23 mouse cellular contexts compared by ENCODE assay signal in the genomic region with DNA sequence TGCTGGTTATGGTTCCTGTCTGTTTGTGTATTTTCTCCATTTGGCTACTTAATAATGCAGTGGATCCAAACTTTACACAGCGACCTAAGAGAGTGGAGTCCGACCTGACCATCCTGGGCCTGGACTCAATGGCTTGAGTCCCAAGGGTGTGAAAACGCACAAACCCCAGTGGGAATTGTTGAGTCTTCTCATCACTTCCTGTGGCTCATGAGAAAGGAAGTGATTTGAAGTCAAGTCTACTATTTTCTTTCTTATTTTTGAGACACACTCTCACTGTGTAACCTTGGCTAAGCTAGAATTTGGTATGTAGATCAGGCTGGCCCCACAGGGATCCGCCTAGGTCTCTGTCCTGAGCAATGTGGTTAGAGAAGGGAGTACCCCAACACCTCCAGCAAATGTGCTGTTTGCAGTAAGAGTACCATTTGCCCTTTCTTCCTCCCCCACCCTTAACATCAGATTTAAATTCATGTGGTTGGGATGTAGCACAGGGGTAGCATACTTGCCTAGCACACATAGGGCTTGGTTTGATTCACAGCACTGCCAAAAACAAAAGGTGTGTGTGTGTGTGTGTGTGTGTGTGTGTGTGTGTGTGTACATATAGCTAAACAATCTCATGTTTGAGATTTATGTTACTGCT. TPM values are rescaled to one million over a fixed set of nuclear protein-coding genes. Genes with fewer than 3 reads are reported as not detected.
A peak's percentile ranks its signal among the peaks of the same experiment; 100 is the strongest.
DNase-seq lines count a peak whose midpoint lies in the region; TF ChIP-seq lines count a peak whose summit lies in the region.
"Had no signal": no experiment of that assay in that cellular context is flagged by ENCODE, and none has a peak within 500 bp of the region (broad histone marks: within the 10 kb centered on the region; RNA-seq: fewer than 3 reads in every experiment).

No protein-coding gene starts in this region.

- 70% methylated on average over 4 of the region's 4 CpGs for WGBS in bone marrow, adult 2 months

- H3K4me3 ChIP-seq in CH12.LX (replicated peaks in 1 of 3; ENCODE audit: low read depth in 2 of 3, low read length in 2 of 3, poor library complexity in 1 of 3): no peak overlapping the region
- no peak overlapping the region for H3K4me3 ChIP-seq in bone marrow, adult 2 months (replicated peaks; ENCODE audit: control insufficient read depth, low read depth, low read length)
- H3K4me3 ChIP-seq in left cerebral cortex, adult 2 months: no peak overlapping the region
- H3K4me3 ChIP-seq: embryonic facial prominence, embryonic 10.5 days; embryonic facial prominence, embryonic 12.5 days; forebrain, embryonic 13.5 days; forebrain, embryonic 15.5 days had no signal

- no peak; the same call in none of the 2 replicates for TF ChIP-seq RAD21 in CH12.LX (IDR thresholded peaks at IDR 0.05; ENCODE audit: low read depth, low read length)

- dilution Hi-C loops in CH12.LX (cut with MboI; ENCODE audit: extremely low pct_ligation_motif_present, extremely low pct_unique_long_range_greater_than_20kb, low sequenced_read_pairs): no loop called here

- peak; percentile 72 for TF ChIP-seq EP300 in CH12.LX (IDR thresholded peaks at IDR 0.05; ENCODE audit: low read length)

- TF ChIP-seq CTCF in CH12.LX (conservative IDR thresholded peaks at IDR 0.05 in 1 of 2, IDR thresholded peaks at IDR 0.05 in 1 of 2; ENCODE audit: low read depth in 2 of 2, low read length in 2 of 2): no peak
- TF ChIP-seq CTCF in bone marrow, adult 2 months (IDR thresholded peaks at IDR 0.05; ENCODE audit: control insufficient read depth, insufficient read depth, low read length): no peak
- no peak for TF ChIP-seq CTCF in left cerebral cortex, adult 2 months (IDR thresholded peaks at IDR 0.05)

- in situ Hi-C loops in CH12.LX (cut with MboI; ENCODE audit: low pct_ligation_motif_present, low pct_unique_long_range_greater_than_20kb, low sequenced_read_pairs): no loop called here

- intact Hi-C loops in left cerebral cortex, adult 2 months (cut with DNase I): no loop called here

- peaks cover 23% of the 10 kb centered on the region for H3K9me3 ChIP-seq in CH12.LX (replicated peaks; ENCODE audit: low read length)
- H3K9me3 ChIP-seq: embryonic facial prominence, embryonic 10.5 days; embryonic facial prominence, embryonic 12.5 days; forebrain, embryonic 13.5 days; forebrain, embryonic 15.5 days; G1E had no signal

- H3K4me1 ChIP-seq in CH12.LX (ENCODE audit: control insufficient read depth in 1 of 2, insufficient read depth in 2 of 2): peaks cover 27 to 54% of the 10 kb centered on the region in 2 experiments; a peak in 3 of 4 replicates
- H3K4me1 ChIP-seq in bone marrow, adult 2 months (ENCODE audit: control insufficient read depth, insufficient read depth, low read length): peaks cover 6% of the 10 kb centered on the region; the same call in 1 of the 2 replicates
- H3K4me1 ChIP-seq: embryonic facial prominence, embryonic 12.5 days; forebrain, embryonic 13.5 days; forebrain, embryonic 15.5 days had no signal

- peak; percentile 67 to 77 for DNase-seq in spleen, postnatal 36 days (ENCODE audit: low spot score in 2 of 2)
- DNase-seq in spleen, postnatal 4 days (ENCODE audit: low spot score in 2 of 2): no peak
- peak; percentile 86 for DNase-seq in CH12.LX (ENCODE audit: extremely low read depth)
- peak; percentile 49 for DNase-seq in naive thymus-derived CD4-positive, alpha-beta T cell, adult 2 months (ENCODE audit: low read depth)
- DNase-seq in left cerebral cortex, adult 2 months (ENCODE audit: extremely low spot score in 1 of 2, low spot score in 2 of 2): no peak
- no peak for DNase-seq in right cerebral cortex, adult 2 months (ENCODE audit: low spot score in 2 of 2)
- DNase-seq in T-cell, adult 2 months (ENCODE audit: low spot score): no peak
- DNase-seq: adrenal gland, adult 2 months; adrenal gland, postnatal 10 days; adrenal gland, postnatal 25 days; cerebellum, adult 11-12 months; cerebellum, adult 2 months; cerebellum, adult 9-10 months; cerebellum, postnatal 25 days; forebrain, postnatal 0 days had no signal

- H3K27me3 ChIP-seq in CH12.LX (replicated peaks): no peaks in the 10 kb centered on the region
- H3K27me3 ChIP-seq: embryonic facial prominence, embryonic 12.5 days; forebrain, embryonic 13.5 days; forebrain, embryonic 15.5 days; Patski had no signal

- TF ChIP-seq POLR2A in CH12.LX (IDR thresholded peaks at IDR 0.05; ENCODE audit: low read depth, low read length): no peak
- TF ChIP-seq POLR2A in bone marrow, adult 2 months (IDR thresholded peaks at IDR 0.05; ENCODE audit: borderline replicate concordance, control insufficient read depth, low read depth, low read length): no peak

- H3K36me3 ChIP-seq in CH12.LX (replicated peaks in 1 of 2; ENCODE audit: control insufficient read depth in 1 of 2, insufficient read depth in 1 of 2, low read length in 1 of 2): peaks cover 4 to 39% of the 10 kb centered on the region in 2 experiments
- H3K36me3 ChIP-seq: embryonic facial prominence, embryonic 10.5 days; embryonic facial prominence, embryonic 12.5 days; forebrain, embryonic 15.5 days had no signal

- H3K9ac ChIP-seq in CH12.LX (ENCODE audit: insufficient read depth, low read depth): no peak overlapping the region
- H3K9ac ChIP-seq: embryonic facial prominence, embryonic 12.5 days; forebrain, embryonic 13.5 days; forebrain, embryonic 15.5 days; forebrain, postnatal 0 days had no signal

- peak overlapping the region; percentile 63 for H3K27ac ChIP-seq in CH12.LX (ENCODE audit: insufficient read depth, low read depth)
- peak overlapping the region; percentile 43; the same call in 1 of the 2 replicates for H3K27ac ChIP-seq in bone marrow, adult 2 months (ENCODE audit: control insufficient read depth, insufficient read depth, low read depth, low read length, poor library complexity)
- H3K27ac ChIP-seq in left cerebral cortex, adult 2 months: no peak overlapping the region
- H3K27ac ChIP-seq: embryonic facial prominence, embryonic 10.5 days; embryonic facial prominence, embryonic 12.5 days; forebrain, embryonic 13.5 days; forebrain, embryonic 15.5 days had no signal

- no peak overlapping the region for H3K4me2 ChIP-seq in CH12.LX (ENCODE audit: insufficient read depth, low read depth, poor library complexity, severe bottlenecking)
- H3K4me2 ChIP-seq: embryonic facial prominence, embryonic 12.5 days; forebrain, embryonic 13.5 days; forebrain, embryonic 15.5 days had no signal

- H3K79me2 ChIP-seq in CH12.LX (replicated peaks; ENCODE audit: control insufficient read depth, extremely low read depth, insufficient read depth, poor library complexity, severe bottlenecking): no peaks in the 10 kb centered on the region

TF ChIP-seq in CH12.LX, 34 proteins besides CTCF, POLR2A, EP300 and RAD21 (continues in another document):
- no peak for TF ChIP-seq GABPA (IDR thresholded peaks at IDR 0.05; ENCODE audit: insufficient replicate concordance, low read depth, low read length)
- TF ChIP-seq USF1 (IDR thresholded peaks at IDR 0.05; ENCODE audit: low read depth, low read length): no peak
- peak; percentile 72 for TF ChIP-seq BHLHE40 (IDR thresholded peaks at IDR 0.05; ENCODE audit: low read depth, low read length)
- no peak for TF ChIP-seq MXI1 (IDR thresholded peaks at IDR 0.05; ENCODE audit: low read depth, low read length)
- no peak for TF ChIP-seq NRF1 (IDR thresholded peaks at IDR 0.05; ENCODE audit: low read depth, low read length)
- TF ChIP-seq MEF2A (IDR thresholded peaks at IDR 0.05; ENCODE audit: borderline replicate concordance, low read depth, low read length): peak; percentile 47; the same call in 1 of the 2 replicates
- no peak for TF ChIP-seq RCOR1 (conservative IDR thresholded peaks at IDR 0.05; ENCODE audit: low read depth, low read length)
- TF ChIP-seq ELF1 (IDR thresholded peaks at IDR 0.05; ENCODE audit: low read depth, low read length): peak; percentile 46; the same call in 1 of the 2 replicates
- peak; percentile 35; the same call in 1 of the 2 replicates for TF ChIP-seq IRF4 (IDR thresholded peaks at IDR 0.05; ENCODE audit: low read depth, low read length)
- no peak for TF ChIP-seq POLR2AphosphoS2 (IDR thresholded peaks at IDR 0.05; ENCODE audit: low read depth, low read length)
- TF ChIP-seq CHD2 (IDR thresholded peaks at IDR 0.05; ENCODE audit: low read length): peak; percentile 21; the same call in 1 of the 2 replicates
- no peak for TF ChIP-seq MYC (IDR thresholded peaks at IDR 0.05; ENCODE audit: low read depth, low read length)
- no peak; the same call in none of the 2 replicates for TF ChIP-seq MAX (IDR thresholded peaks at IDR 0.05; ENCODE audit: low read length)

RNA-seq across cellular contexts. Expression of gene Cnr2, which starts 7.5 kb away (rescaled TPM):
- total RNA-seq in CH12.LX (2012; rRNA removed) (5.6 and 6.5 TPM in 2 replicates), CH12.LX (2014; rRNA removed) (13.5 and 13.8 TPM in 2 replicates)
- 9.4 and 10.6 TPM in 2 replicates for polyA plus RNA-seq in CH12.LX (2012; ENCODE audit: insufficient read length, low read depth)
- 4.6 and 12.2 TPM in 2 replicates for polyA plus RNA-seq in bone marrow, adult 2 months (2011; ENCODE audit: insufficient read depth, insufficient read length, low replicate concordance, missing spikeins)
- under 1 TPM in 1 of 2 experiments, not detected in 1; 0.11 TPM for total RNA-seq in left cerebral cortex, adult 2 months (2021)
- polyA plus RNA-seq: C2C12 had no signal

RNA-seq across cellular contexts. Expression of gene Fuca1, which starts 17.8 kb away (rescaled TPM):
- 63.2 and 77.6 TPM in 2 replicates for total RNA-seq in CH12.LX (2012; rRNA removed)
- total RNA-seq in CH12.LX (2014; rRNA removed): 28.6 and 32.6 TPM in 2 replicates
- polyA plus RNA-seq in CH12.LX (2012; ENCODE audit: insufficient read length, low read depth): 66.5 and 71.5 TPM in 2 replicates
- polyA plus RNA-seq in bone marrow, adult 2 months (2011; ENCODE audit: insufficient read depth, insufficient read length, low replicate concordance, missing spikeins): 57.7 and 172 TPM in 2 replicates
- total RNA-seq in left cerebral cortex, adult 2 months (2021): 10 to 100 TPM; 34.9 to 37.9 TPM

RNA-seq across cellular contexts. Expression of gene Pnrc2, which starts 29.1 kb away (rescaled TPM):
- 22.2 and 30.5 TPM in 2 replicates for total RNA-seq in CH12.LX (2012; rRNA removed)
- total RNA-seq in CH12.LX (2014; rRNA removed): 46.9 and 55.0 TPM in 2 replicates
- polyA plus RNA-seq in CH12.LX (2012; ENCODE audit: insufficient read length, low read depth): 32.8 and 34.4 TPM in 2 replicates
- polyA plus RNA-seq in bone marrow, adult 2 months (2011; ENCODE audit: insufficient read depth, insufficient read length, low replicate concordance, missing spikeins): 37.3 and 38.3 TPM in 2 replicates
- total RNA-seq in left cerebral cortex, adult 2 months (2021): 10 to 100 TPM; 41.1 to 41.7 TPM

RNA-seq across cellular contexts. Expression of gene Hmgcl, which starts 43.5 kb away (rescaled TPM):
- total RNA-seq in CH12.LX (2012; rRNA removed): 32.4 and 42.7 TPM in 2 replicates
- 38.0 and 39.5 TPM in 2 replicates for total RNA-seq in CH12.LX (2014; rRNA removed)
- polyA plus RNA-seq in CH12.LX (2012; ENCODE audit: insufficient read length, low read depth): 27.2 and 27.6 TPM in 2 replicates
- 39.0 and 65.5 TPM in 2 replicates for polyA plus RNA-seq in bone marrow, adult 2 months (2011; ENCODE audit: insufficient read depth, insufficient read length, low replicate concordance, missing spikeins)
- total RNA-seq in left cerebral cortex, adult 2 months (2021): 10 to 100 TPM; 33.4 to 34.1 TPM

RNA-seq across cellular contexts. Expression of gene Srsf10, which starts 47.2 kb away (rescaled TPM):
- total RNA-seq in CH12.LX (2012; rRNA removed): 85.7 and 127 TPM in 2 replicates
- 179 and 197 TPM in 2 replicates for total RNA-seq in CH12.LX (2014; rRNA removed)
- 291 and 341 TPM in 2 replicates for polyA plus RNA-seq in CH12.LX (2012; ENCODE audit: insufficient read length, low read depth)
- 221 and 300 TPM in 2 replicates for polyA plus RNA-seq in bone marrow, adult 2 months (2011; ENCODE audit: insufficient read depth, insufficient read length, low replicate concordance, missing spikeins)
- 10 to 100 TPM; 70.8 to 82.2 TPM for total RNA-seq in left cerebral cortex, adult 2 months (2021)

Comparison
In these comparisons a context has a peak if more than half of its experiments do, and no peak if none do; other contexts are left out.
1. DNase-seq: peak in spleen, postnatal 36 days (2 of 2), CH12.LX (single experiment) and naive thymus-derived CD4-positive, alpha-beta T cell, adult 2 months (single experiment); none in spleen, postnatal 4 days (0 of 2), left cerebral cortex, adult 2 months (0 of 2), right cerebral cortex, adult 2 months (0 of 2) and T-cell, adult 2 months (single experiment).
2. RNA of gene Cnr2, which starts 7.5 kb away (total RNA-seq): 5.6 to 13.8 TPM in CH12.LX; 0.11 TPM in left cerebral cortex, adult 2 months; every median in the first group is over 4 times any median in the second.